Mouse (Mus musculus) kidney, embryonic 14.5 days (tissue): ENCODE measurements around the gene Zdhhc19. TPM values are rescaled to one million over a fixed set of nuclear protein-coding genes. Genes with fewer than 3 reads are reported as not detected.

ENCODE experiments used
- ATAC-seq: fragments of 200-750 bp; cut with Nextera tagmentation; 2 replicates; pipeline ENCODE4 v1.8.0; 2017; ENCODE audit warnings: moderate number of reproducible peaks, mild to moderate bottlenecking, moderate TSS enrichment, moderate library complexity; ENCODE audit not compliant: low FRiP score, low TSS enrichment
- H3K27ac ChIP-seq: fragments of 300-500 bp; sonication (generic); 2 replicates; pipeline ENCODE4 v1.5.1; 2014; ENCODE audit warnings: low read depth, mild to moderate bottlenecking, low read length, moderate library complexity, mixed read lengths
- H3K27me3 ChIP-seq: fragments of 300-500 bp; sonication (generic); 2 replicates; pipeline ENCODE4 v1.6.1; 2014; ENCODE audit warnings: mild to moderate bottlenecking, low read length; ENCODE audit not compliant: control insufficient read depth, insufficient read depth
- H3K36me3 ChIP-seq: fragments of 300-500 bp; sonication (generic); 2 replicates; pipeline ENCODE4 v1.6.1; 2014; ENCODE audit warnings: low read length, mixed read lengths; ENCODE audit not compliant: control insufficient read depth, insufficient read depth
- H3K4me1 ChIP-seq: fragments of 300-500 bp; sonication (generic); 2 replicates; pipeline ENCODE4 v1.6.1; 2014; ENCODE audit warnings: low read length, mixed read lengths; ENCODE audit not compliant: control insufficient read depth, insufficient read depth
- H3K4me2 ChIP-seq: fragments of 300-500 bp; sonication (generic); replicated peaks from 2 replicates; pipeline ENCODE4 v1.6.1; 2014; ENCODE audit warnings: low read depth, mild to moderate bottlenecking, low read length
- H3K4me3 ChIP-seq: fragments of 300-500 bp; sonication (generic); 2 replicates; pipeline ENCODE4 v1.5.1; 2014; ENCODE audit warnings: mild to moderate bottlenecking, low read length
- H3K9ac ChIP-seq: fragments of 300-500 bp; sonication (generic); 2 replicates; pipeline ENCODE4 v1.6.1; 2014; ENCODE audit warnings: low read depth, mild to moderate bottlenecking, low read length, moderate library complexity
- H3K9me3 ChIP-seq: fragments of 300-500 bp; sonication (generic); 2 replicates; pipeline ENCODE4 v1.6.1; 2016; ENCODE audit warnings: low read length; ENCODE audit not compliant: control insufficient read depth
- WGBS: fragments of 180-500 bp; shearing (Covaris S2); extraction: QIAGEN DNeasy Blood & Tissue Kit; methylation state at CpG from one replicate; pipeline ENCODE4 v1.1.7; 2014; 5-methylcytosine and 5-hydroxymethylcytosine counted together
- polyA plus RNA-seq: library from polyadenylated mRNA; unstranded; fragments of >200 nt; fragmentation: Nextera tagmentation; extraction: Ambion mirVana; gene quantifications from 2 replicates; pipeline ENCODE4 v1.2.1, GENCODE M21; 2014

Zdhhc19 gene
- polyA plus RNA-seq, 1 experiment from 2014 or later = not detected

DNA sequence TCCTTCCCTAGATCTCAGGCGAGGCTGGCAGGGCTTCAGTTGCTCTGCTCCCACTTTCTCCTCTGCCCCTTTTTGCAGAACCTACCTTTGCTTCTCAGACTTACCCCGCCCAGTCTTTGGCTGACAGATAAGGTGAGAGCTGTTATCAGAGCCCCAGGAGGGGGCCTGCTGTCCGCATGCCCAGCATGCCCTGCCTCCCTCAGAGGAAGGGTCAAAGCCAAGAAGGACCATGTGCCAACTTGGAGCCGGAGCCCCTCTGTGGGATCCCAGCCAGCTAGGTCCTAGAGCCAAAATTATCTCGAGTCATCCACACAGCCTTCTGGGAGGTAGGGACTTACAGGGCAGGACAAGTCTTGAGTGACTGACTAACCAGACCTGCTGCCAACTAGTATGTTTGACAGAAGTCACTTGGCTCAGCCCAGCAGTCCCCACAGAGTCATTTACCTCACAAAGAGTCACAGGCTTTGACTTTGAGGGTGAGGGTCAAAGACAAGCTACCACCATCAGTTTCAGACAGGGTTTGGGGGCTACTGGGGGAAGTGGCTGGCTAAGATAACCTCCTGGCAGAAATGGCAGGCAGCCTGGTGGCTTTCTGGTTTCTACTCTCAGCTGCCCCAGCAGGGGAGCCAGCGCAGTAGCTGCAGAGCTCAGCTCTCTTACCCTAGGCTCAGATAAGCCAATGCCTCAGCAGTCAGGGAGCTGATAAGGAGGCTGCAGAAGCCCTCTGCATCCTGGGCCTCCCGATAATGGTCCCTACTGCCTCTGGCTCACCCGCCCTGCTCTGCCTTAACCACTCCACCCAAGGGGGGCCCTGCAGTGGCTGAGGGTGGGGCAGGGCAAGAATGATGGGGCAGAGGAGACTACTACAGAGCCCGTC lies 13.2 kb downstream of the Zdhhc19 start:
- 69% methylated on average over 9 of the region's 9 CpGs for WGBS

GRCm38 (mm10) chr16:32510399-32511337 lies 14.6 kb downstream of the Zdhhc19 start:
- H3K27ac ChIP-seq = no peak overlapping the region
- H3K9ac ChIP-seq = no peak overlapping the region
- 53% methylated on average over 18 of the region's 18 CpGs for WGBS
- no peaks in the 10 kb centered on the region; the same call in 1 of the 2 replicates for H3K4me1 ChIP-seq
- H3K4me2 ChIP-seq = no peak overlapping the region
- no peaks in the 10 kb centered on the region for H3K27me3 ChIP-seq
- no peaks in the 10 kb centered on the region for H3K9me3 ChIP-seq
- H3K36me3 ChIP-seq = no peaks in the 10 kb centered on the region
- H3K4me3 ChIP-seq = no peak overlapping the region
- no peak for ATAC-seq

More for the DNA sequence above, 13.2 kb downstream of the Zdhhc19 start:
- Histone ChIP-seq H3K27me3 (no peaks in the 10 kb centered on the region), H3K9me3 (no peaks in the 10 kb centered on the region), H3K4me3 (no peak overlapping the region), H3K4me1 (no peaks in the 10 kb centered on the region), H3K9ac (no peak overlapping the region), H3K27ac (no peak overlapping the region), H3K4me2 (no peak overlapping the region), H3K36me3 (no peaks in the 10 kb centered on the region)
- peak; percentile 66; the same call in 1 of the 2 replicates for ATAC-seq

- WGBS = 72% methylated on average over 3 of the region's 3 CpGs
- Histone ChIP-seq H3K9ac (no peak overlapping the region), H3K4me1 (peaks cover 4% of the 10 kb centered on the region; the same call in 1 of the 2 replicates), H3K27ac (no peak overlapping the region), H3K9me3 (no peaks in the 10 kb centered on the region), H3K4me3 (no peak overlapping the region), H3K27me3 (no peaks in the 10 kb centered on the region), H3K4me2 (no peak overlapping the region), H3K36me3 (no peaks in the 10 kb centered on the region)
- ATAC-seq = no peak
These were observed 15.3 kb downstream of the Zdhhc19 start for GRCm38 (mm10) chr16:32511338-32511734.

DNA sequence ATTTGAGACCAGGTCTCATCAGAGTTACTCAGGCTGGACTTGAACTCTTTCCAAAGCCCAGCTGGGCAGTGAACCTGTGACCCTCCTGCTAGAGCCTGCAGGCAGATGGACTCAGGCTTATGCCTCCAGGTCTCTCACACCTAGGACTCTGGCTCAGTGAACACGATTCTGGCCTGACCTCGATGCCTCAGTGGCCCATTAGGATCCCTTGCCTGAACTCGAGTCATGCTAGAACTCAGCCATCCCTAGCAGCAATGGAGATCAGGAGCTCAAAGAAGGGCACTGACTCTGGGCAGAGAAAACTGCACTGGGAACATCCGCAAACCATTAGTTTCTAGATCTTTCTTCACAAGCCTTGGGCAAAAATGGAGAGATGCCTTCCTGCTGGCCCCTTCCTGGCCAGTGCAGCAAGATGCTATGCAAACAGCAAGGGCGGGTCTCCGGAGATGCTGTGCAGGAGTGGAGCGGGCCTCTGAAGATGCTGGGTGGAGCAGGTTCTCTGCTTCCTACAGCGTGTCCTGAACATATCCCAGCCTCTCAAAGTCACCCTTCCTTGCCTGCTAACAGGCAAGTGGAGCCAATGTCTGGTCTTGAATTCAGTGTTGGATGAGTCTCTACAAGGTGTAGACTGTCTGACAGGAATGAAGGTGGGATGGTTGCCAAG lies 15.9 kb downstream of the Zdhhc19 start:
- peaks cover 4% of the 10 kb centered on the region; the same call in 1 of the 2 replicates for H3K4me1 ChIP-seq
- H3K36me3 ChIP-seq = no peaks in the 10 kb centered on the region
- H3K4me2 ChIP-seq = no peak overlapping the region
- 91% methylated on average over 8 of the region's 8 CpGs for WGBS
- H3K4me3 ChIP-seq = no peak overlapping the region
- no peak overlapping the region for H3K27ac ChIP-seq
- no peak for ATAC-seq
- H3K9me3 ChIP-seq = no peaks in the 10 kb centered on the region
- H3K27me3 ChIP-seq = no peaks in the 10 kb centered on the region
- no peak overlapping the region for H3K9ac ChIP-seq

GRCm38 (mm10) chr16:32512921-32513320 lies 16.9 kb downstream of the Zdhhc19 start:
- ATAC-seq = no peak
- Histone ChIP-seq H3K4me3 (no peak overlapping the region), H3K9ac (no peak overlapping the region), H3K36me3 (no peaks in the 10 kb centered on the region), H3K27me3 (no peaks in the 10 kb centered on the region), H3K9me3 (no peaks in the 10 kb centered on the region), H3K27ac (no peak overlapping the region), H3K4me2 (no peak overlapping the region), H3K4me1 (peaks cover 4% of the 10 kb centered on the region; the same call in 1 of the 2 replicates)
- 70% methylated on average over 3 of the region's 3 CpGs for WGBS

GRCm38 (mm10) chr16:32513401-32513800 lies 17.3 kb downstream of the Zdhhc19 start:
- Histone ChIP-seq H3K36me3 (no peaks in the 10 kb centered on the region), H3K9me3 (no peaks in the 10 kb centered on the region), H3K27ac (no peak overlapping the region), H3K4me3 (no peak overlapping the region), H3K27me3 (no peaks in the 10 kb centered on the region), H3K9ac (no peak overlapping the region), H3K4me1 (peaks cover 4% of the 10 kb centered on the region; the same call in 1 of the 2 replicates), H3K4me2 (no peak overlapping the region)
- 86% methylated on average over 6 of the region's 6 CpGs for WGBS
- no peak for ATAC-seq

DNA sequence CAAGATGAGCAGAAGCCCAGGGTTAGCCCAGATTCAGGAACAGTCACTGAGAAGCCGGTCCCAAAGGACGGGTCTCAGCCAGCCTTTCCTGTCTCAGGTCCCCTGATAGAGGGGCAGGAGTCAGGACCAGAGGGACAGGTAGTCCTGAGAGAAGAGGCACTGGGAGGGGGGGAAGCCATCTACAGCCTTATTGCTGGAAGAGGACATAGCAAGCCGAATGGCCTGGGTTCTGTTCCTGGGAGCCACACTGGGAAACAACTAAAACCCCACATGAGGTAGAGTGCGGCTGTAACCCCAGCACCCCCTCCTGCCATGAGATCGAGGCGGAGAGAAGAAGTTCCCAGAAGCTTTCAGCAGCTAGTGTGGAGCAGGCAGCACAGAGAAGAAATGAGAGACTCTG lies 17.9 kb downstream of the Zdhhc19 start:
- Histone ChIP-seq H3K9ac (no peak overlapping the region), H3K27ac (no peak overlapping the region), H3K4me1 (peaks cover 4% of the 10 kb centered on the region; the same call in 1 of the 2 replicates), H3K36me3 (no peaks in the 10 kb centered on the region), H3K4me3 (no peak overlapping the region), H3K9me3 (no peaks in the 10 kb centered on the region), H3K4me2 (no peak overlapping the region), H3K27me3 (no peaks in the 10 kb centered on the region)
- 90% methylated on average over 6 of the region's 6 CpGs for whole genome bisulfite sequencing
- ATAC-seq = no peak

DNA sequence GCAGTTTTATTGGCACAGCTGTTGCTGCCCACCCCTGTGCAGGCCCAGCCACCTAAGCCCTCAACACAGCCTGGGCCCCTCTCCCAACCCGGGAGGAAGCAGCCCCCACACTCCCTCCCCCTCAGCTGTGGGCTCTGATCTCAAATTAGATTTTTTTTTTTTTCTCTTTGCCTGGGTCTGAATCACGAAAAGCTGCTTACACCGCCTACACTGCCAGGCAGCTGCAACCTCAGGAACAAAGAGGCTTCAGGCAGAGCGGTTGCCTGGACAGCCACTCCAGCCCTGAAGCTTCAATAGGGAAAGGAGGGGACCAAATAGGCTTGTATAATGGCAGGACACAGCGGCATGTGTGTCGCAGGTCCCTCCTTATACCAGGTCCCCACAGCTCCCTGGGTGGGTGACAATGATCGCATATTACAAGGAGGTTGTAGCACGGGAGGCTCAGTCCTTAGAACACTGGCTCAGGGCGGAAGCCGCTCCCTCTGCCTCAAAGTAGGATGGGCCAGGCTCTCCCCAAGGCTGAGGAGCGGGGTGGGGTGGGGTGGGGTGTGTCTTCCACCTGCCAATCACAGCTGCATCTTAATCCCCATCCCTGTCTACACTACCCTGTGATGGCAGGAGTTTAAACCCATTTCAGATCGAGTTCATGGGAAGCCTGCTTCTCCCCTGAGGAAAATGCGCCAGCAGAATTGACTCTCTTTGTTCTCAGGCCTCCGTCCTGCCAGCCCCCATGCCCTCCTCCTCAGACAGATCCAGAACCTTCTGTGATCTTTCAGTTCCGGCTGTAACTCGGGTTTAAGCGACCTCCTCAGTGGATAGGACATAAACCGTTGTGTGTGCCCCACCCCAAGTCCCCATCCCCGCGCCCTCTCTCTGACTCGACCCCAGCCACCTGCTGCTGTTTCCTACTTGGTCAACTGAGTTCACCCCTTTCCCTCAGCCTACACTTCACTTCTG lies 20.2 kb downstream of the Zdhhc19 start:
- 17% methylated on average over 21 of the region's 21 CpGs for WGBS

More for the DNA sequence above, 20.2 kb downstream of the Zdhhc19 start:
- Histone ChIP-seq H3K27ac (peak overlapping the region; percentile 86), H3K27me3 (no peaks in the 10 kb centered on the region), H3K4me2 (peak overlapping the region; percentile 37), H3K9ac (peak overlapping the region; percentile 51), H3K9me3 (no peaks in the 10 kb centered on the region), H3K4me3 (peak overlapping the region; percentile 23), H3K36me3 (no peaks in the 10 kb centered on the region), H3K4me1 (peaks cover 4% of the 10 kb centered on the region; the same call in 1 of the 2 replicates)
- peak; percentile 91 for ATAC-seq
